Mouse (Mus musculus): ENCODE measurements around the gene Stpg3. TPM values are rescaled to one million over a fixed set of nuclear protein-coding genes. Genes with fewer than 3 reads are reported as not detected.

Stpg3 gene
- total RNA-seq, 2 experiments from 2014 or later: not detected

- ATAC-seq (replicated peaks; ENCODE audit: low FRiP score, poor library complexity, severe bottlenecking): no peak
Measured at GRCm38 (mm10) chr2:25238106-25238505, 23.7 kb upstream of the Stpg3 start.

DNA sequence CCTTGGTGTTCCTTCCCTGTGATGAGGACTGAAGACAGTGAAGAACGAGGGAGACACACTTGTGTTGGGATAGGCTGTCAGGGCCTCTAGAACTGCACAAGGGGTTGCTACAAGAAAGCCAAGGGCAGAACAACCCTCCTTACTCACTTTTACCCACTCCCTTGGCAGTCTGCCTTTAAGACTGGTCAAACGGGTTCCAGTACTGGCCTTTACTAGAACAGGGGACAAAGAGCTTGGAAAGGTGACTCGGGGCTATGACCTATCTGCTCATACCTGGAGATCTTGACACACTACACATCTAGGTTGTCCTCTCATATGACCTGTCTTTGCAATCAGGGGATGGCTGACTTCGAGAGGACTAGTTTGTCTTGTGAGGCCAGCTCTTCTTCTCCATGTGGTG is 23.1 kb upstream of the Stpg3 start:
- ATAC-seq (replicated peaks; ENCODE audit: low FRiP score, poor library complexity, severe bottlenecking): no peak

- no peak for ATAC-seq (replicated peaks; ENCODE audit: low FRiP score, poor library complexity, severe bottlenecking)
Measured at GRCm38 (mm10) chr2:25236614-25237013, 22.2 kb upstream of the Stpg3 start, which contains the start of gene Rnf224. TSS of gene Rnf224 (minus strand) at chr2:25236787.

DNA sequence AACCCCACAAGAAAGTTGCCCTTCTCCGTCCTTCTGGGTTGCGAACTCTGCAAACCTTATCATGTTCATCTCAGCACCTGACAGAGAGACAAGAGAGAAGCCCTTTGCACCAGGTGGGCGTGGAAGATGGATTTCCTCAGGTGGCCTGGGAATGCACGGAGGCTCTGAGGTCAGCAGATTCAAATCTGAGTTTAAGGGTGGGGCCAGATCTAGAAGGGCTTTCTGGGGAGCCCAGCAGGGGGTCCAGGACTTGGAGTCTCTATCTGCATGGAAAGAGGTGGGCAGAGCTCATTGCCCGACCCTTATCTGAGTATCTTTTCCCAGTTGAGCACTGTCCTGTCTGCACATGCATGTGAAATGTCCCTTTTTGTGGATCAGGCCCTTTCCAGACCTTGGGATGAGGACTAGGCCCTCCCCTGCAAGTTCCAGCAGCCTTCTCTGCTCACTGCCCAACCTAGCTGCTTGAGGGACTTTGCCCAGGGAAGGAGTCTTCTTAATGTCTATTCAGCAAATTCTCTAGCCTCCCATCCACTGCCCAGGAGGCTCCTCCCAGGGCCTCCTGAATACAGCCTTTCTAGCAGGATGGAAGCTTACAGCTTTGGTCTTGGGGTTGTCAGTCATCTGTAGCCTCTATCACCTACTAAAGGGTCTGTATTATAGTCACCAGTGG is 20.2 kb upstream of the Stpg3 start:
- no peak for ATAC-seq (replicated peaks; ENCODE audit: low FRiP score, poor library complexity, severe bottlenecking)

DNA sequence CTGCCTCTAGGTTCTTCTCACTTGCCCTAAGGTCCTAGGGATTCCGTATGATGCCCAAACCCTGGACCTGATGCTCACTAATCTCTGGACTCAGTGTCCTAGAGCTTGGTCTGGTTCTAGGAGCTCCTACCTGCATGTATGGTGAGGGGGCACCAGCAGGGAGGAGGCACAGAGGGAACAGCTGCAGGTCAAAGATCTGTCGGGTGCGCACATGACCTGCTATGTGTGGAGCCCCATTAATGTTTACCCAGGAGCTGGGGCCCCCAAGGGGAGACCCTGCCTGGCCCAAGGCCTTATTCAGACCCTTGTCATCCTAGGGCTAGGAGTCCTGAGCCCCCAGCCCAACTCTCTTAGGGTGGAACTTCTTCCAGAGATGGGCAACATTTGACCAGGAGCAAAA is 19.6 kb upstream of the Stpg3 start, which contains the start of gene Slc34a3:
Gene Slc34a3, minus strand, starts transcription at position 315 of the 400 bp plus-strand sequence.
- ATAC-seq (replicated peaks; ENCODE audit: low FRiP score, poor library complexity, severe bottlenecking): no peak

GRCm38 (mm10) chr2:25233421-25233820 is 19.0 kb upstream of the Stpg3 start:
- ATAC-seq (replicated peaks; ENCODE audit: low FRiP score, poor library complexity, severe bottlenecking): no peak

DNA sequence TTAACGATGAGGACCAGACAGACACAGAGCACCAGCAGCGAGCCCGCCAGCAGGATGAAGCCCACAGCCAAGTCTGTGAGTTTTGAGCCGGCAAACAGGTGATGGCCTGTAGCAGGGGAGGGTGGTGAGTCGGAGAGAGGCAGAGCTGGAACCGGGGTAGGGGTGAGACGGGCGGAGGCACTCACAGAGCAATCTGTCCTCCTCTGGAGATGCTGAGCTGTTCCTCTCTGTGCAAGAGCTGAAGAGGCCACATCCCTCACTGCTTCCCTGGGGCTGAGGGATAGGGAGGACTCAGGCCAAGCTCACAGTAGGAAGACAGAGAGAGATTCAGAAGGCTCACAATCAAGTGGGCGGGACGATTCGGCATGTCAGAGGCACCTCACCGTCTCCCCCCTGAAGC is 16.6 kb upstream of the Stpg3 start:
- ATAC-seq (replicated peaks; ENCODE audit: low FRiP score, poor library complexity, severe bottlenecking): no peak

GRCm38 (mm10) chr2:25230581-25230980 is 16.1 kb upstream of the Stpg3 start:
- ATAC-seq (replicated peaks; ENCODE audit: low FRiP score, poor library complexity, severe bottlenecking): no peak

DNA sequence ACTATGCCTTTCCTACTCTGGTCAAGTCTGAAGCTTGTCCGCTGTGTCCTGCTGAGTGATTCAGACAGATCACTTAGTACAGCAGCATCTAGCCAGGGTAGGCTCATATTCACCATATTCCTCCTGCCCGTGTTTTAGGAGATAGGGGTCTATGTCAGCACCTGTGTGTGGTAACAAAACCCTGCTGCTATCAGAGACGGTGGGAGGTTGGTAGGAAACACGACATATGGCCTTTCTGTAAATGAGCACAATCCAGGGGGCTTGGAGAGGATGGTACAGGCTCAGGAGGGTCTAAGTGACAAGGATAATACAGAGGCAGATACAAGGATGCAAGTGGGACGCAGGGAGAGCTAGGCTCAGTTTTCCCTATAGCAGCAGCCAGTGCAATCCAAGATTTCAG is 15.1 kb upstream of the Stpg3 start:
- ATAC-seq (replicated peaks; ENCODE audit: low FRiP score, poor library complexity, severe bottlenecking): no peak

DNA sequence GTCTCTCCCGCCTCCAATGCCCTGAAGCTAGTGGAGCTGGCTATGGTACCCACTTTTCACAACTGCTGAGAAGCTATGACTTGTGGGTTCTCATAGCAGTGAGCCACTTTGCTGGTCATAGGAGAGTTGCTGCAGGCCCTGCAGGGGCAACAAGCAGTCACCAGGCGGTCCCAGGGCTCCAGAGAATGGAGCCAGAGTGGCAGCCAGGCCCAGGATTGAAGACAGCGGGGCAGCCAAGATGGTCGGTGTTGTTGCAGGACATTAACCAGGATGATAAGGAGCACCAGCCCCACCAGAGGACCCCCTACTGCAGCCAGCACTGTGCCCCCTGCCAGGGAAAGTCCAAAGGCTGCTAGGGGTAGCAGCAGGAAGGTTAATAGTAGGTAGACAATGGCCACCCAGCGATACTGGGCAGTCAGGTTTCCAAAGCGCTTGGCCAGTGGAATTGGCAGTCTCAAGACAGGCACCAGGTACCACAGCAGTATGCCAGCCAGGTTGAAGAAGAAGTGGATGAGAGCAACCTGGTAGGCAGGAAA is 14.6 kb upstream of the Stpg3 start:
- ATAC-seq (replicated peaks; ENCODE audit: low FRiP score, poor library complexity, severe bottlenecking): no peak

DNA sequence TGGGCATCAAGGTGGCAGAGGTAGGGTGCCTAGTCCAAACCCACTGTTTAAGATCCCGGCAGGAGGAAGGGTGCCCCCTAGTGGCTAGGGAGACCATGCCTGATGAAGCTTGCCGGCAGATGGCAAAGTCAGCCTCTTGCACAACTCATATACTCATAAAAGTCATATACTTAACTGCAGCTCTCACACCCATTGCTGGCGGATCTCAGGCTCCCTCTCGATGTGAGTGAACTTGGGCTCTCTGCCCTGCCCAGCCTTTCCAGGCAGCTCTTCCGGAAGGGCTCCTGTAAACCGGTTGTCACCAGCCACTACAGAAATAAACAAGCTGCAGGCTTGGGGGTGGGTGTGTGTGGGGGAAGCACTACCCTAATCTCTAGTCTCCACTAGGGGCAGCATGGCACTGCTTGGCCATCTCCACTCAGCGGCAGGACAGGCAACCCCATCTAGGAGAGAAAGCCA is 14.0 kb upstream of the Stpg3 start:
- peak; percentile 53 for ATAC-seq (replicated peaks; ENCODE audit: low FRiP score, poor library complexity, severe bottlenecking)

GRCm38 (mm10) chr2:25227406-25227805 is 13.0 kb upstream of the Stpg3 start:
- no peak for ATAC-seq (replicated peaks; ENCODE audit: low FRiP score, poor library complexity, severe bottlenecking)

DNA sequence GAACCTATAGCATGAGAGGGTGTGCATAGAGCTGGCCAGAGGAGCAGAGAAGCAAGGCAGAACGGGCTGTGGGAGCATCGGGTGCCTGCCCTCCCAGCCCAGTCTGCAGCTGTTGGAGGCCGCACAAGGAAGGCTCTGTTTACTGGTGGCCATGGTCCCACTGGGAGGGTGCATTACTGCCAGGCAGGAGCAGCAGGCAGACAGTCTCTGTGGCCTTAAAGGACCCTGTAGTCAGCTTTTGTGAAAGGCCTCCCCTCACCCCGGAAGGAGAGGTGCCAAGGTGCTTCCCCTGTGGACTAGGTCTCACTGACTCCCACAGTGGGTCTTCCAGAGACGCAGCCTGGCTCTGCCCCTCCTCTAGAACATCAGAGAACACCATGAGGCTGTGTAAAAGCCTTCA is 12.4 kb upstream of the Stpg3 start:
- ATAC-seq (replicated peaks; ENCODE audit: low FRiP score, poor library complexity, severe bottlenecking): no peak

GRCm38 (mm10) chr2:25225811-25226379 is 11.5 kb upstream of the Stpg3 start:
- no peak for ATAC-seq (replicated peaks; ENCODE audit: low FRiP score, poor library complexity, severe bottlenecking)

GRCm38 (mm10) chr2:25224766-25225752 is 10.6 kb upstream of the Stpg3 start:
- ATAC-seq (replicated peaks; ENCODE audit: low FRiP score, poor library complexity, severe bottlenecking): peak; percentile 74

GRCm38 (mm10) chr2:25224492-25224765 is 10.0 kb upstream of the Stpg3 start, which contains the start of gene Tubb4b:
TSS of gene Tubb4b (minus strand) at chr2:25224702.
- no peak for ATAC-seq (replicated peaks; ENCODE audit: low FRiP score, poor library complexity, severe bottlenecking)

- peak; percentile 65 for ATAC-seq (replicated peaks; ENCODE audit: low FRiP score, poor library complexity, severe bottlenecking)
Measured at GRCm38 (mm10) chr2:25223681-25224491, 9.4 kb upstream of the Stpg3 start.

DNA sequence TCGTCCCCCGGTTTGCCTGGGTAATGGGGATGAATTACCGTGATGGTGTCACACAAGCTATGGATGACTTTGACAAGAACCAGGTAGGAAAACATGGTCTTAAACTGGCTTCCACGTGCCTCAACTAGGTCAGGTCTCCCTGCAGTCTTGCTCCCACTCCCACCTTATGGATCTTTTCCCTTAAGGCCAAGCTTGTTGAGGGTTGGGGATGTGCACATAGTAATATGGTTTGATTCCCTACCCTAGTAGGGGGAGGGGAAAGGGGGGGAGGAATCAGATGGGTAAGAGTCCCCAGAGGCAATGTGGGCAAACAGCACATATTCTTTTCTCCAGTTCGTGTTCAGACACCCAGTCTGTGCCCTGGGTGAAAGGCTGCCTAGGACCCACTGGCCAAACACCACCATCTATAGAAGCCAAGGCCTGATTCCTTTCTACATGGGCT is 6.9 kb upstream of the Stpg3 start:
- no peak for ATAC-seq (replicated peaks; ENCODE audit: low FRiP score, poor library complexity, severe bottlenecking)

DNA sequence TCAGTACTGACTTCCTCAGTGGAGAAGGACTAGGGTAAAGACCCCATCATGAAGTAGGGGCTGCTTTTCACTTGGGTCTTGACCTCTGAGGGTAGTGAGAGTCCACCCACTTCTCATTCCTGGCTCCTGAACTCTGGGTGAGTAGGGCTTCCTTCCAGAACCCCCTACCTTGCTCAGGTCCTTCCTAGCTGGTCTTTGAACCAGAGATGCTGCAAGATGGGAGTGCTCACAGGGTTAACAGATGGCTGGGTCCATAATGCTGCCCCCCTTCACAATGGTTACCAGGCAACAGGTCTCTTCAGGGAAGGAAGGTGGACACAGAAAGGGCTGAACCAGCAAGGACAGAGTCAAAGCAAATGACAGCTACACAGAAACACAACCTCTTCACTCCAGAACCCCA is 4.0 kb upstream of the Stpg3 start, which contains the start of gene Fam166a:
Gene Fam166a, plus strand, starts transcription at position 301 of the 400 bp plus-strand sequence.
- ATAC-seq (replicated peaks; ENCODE audit: low FRiP score, poor library complexity, severe bottlenecking): no peak
